Mouse (Mus musculus) forebrain, embryonic 12.5 days (tissue): Measurements from ENCODE around the gene Mgarp. TPM values are rescaled to one million over a fixed set of nuclear protein-coding genes. Genes with fewer than 3 reads are reported as not detected.

ENCODE experiments used
- ATAC-seq: fragments of 200-750 bp; cut with Nextera tagmentation; 2 replicates; pipeline ENCODE4 v1.8.0; 2017; ENCODE audit warnings: moderate TSS enrichment; ENCODE audit not compliant: low FRiP score
- H3K27ac ChIP-seq: fragments of 300-500 bp; sonication (generic); 2 replicates; pipeline ENCODE4 v1.5.1; 2016; ENCODE audit warnings: mild to moderate bottlenecking
- H3K27me3 ChIP-seq: fragments of 300-500 bp; sonication (generic); 2 replicates; pipeline ENCODE4 v1.6.1; 2016; ENCODE audit warnings: mild to moderate bottlenecking
- H3K36me3 ChIP-seq: fragments of 300-500 bp; sonication (generic); replicated peaks from 2 replicates; pipeline ENCODE4 v1.6.1; 2016; ENCODE audit warnings: mild to moderate bottlenecking
- H3K4me1 ChIP-seq: fragments of 300-500 bp; sonication (generic); 2 replicates; pipeline ENCODE4 v1.6.1; 2016
- H3K4me2 ChIP-seq: fragments of 300-500 bp; sonication (generic); 2 replicates; pipeline ENCODE4 v1.6.1; 2016; ENCODE audit warnings: mild to moderate bottlenecking, moderate library complexity
- H3K4me3 ChIP-seq: fragments of 300-500 bp; sonication (generic); replicated peaks from 2 replicates; pipeline ENCODE4 v1.5.1; 2016; ENCODE audit warnings: mild to moderate bottlenecking
- H3K9ac ChIP-seq: fragments of 300-500 bp; sonication (generic); 2 replicates; pipeline ENCODE4 v1.6.1; 2016; ENCODE audit warnings: mild to moderate bottlenecking
- H3K9me3 ChIP-seq: fragments of 300-500 bp; sonication (generic); 2 replicates; pipeline ENCODE4 v1.6.1; 2016
- WGBS: fragments of 180-500 bp; shearing (Covaris S2); methylation state at CpG from one replicate; pipeline ENCODE4 v1.1.7; 2016; 5-methylcytosine and 5-hydroxymethylcytosine counted together
- polyA plus RNA-seq: library from polyadenylated mRNA; unstranded; fragments of >200 nt; fragmentation: Nextera tagmentation; extraction: Ambion mirVana; gene quantifications from 2 replicates; pipeline ENCODE4 v1.2.1, GENCODE M21; 2016

Mgarp gene
- polyA plus RNA-seq, 1 experiment from 2014 or later, result 5.5 TPM

DNA sequence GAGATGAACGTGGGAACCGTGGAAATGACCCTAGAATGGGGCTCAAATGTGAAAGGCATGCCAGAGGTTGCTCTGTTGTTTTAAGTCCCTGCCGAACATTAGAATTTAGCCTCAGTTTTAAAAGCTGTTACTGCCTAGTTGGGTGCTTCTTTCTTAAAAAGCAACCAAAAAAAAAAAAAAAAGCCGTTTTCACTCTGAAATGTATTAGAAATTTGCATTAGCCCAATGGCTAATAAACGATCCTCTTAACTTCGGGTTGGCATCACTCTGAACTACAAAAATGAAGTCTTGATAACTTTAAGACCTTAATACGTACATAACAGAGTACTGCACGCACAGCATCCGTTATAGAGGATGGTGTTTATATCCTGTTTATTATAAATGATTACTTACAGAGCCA, 54.4 kb downstream of the Mgarp start:
- Histone ChIP-seq H3K36me3 (no peaks in the 10 kb centered on the region), H3K9me3 (no peaks in the 10 kb centered on the region), H3K4me2 (peak overlapping the region; percentile 81), H3K27me3 (no peaks in the 10 kb centered on the region), H3K4me1 (peaks cover 7% of the 10 kb centered on the region), H3K4me3 (peak overlapping the region; percentile 97), H3K9ac (peak overlapping the region; percentile 98), H3K27ac (peak overlapping the region; percentile 100)
- 9% methylated on average over 9 of the region's 9 CpGs for WGBS
- no peak for ATAC-seq

DNA sequence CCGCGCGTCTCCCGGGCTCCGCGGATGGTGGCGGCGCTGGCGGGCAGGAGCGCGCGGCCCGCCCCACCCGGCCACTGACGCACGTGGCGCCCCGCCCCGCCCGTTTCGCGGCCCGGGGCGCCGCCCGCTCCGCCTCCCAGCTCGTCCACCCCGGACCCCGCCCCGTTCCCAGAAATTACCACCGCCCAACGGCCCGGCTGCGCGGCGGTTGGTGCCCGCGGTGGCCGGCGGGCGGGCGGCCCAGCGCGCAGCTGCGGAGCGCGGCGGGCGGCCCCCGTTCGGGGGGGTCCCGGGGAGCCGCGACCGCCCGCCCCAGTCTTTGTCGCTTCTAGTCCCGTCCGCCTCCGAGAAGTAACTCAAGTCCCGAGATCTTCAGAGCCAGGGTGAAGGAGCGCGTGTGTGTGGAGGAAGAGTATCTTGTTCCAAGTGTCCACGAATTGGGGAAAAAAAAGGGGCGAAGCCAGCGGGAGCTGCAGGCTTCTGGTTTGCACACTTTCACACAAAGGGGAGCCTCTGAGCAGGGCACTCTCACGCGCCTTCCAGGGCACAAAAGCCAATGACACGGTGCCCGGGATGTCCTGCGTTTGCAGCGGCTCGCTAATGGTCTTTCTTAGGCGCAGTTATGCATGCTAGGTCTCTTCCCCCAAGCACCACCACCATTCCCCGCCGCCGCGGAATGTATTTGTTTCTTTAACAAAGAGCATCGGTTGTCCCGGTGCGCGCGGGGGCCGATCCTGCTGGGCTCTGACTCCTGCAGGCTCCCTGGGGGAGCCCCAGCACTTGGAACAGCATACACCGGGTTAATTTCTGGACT, 55.1 kb downstream of the Mgarp start:
- Histone ChIP-seq H3K4me1 (peaks cover 7% of the 10 kb centered on the region), H3K27ac (peak overlapping the region; percentile 100), H3K9me3 (no peaks in the 10 kb centered on the region), H3K27me3 (no peaks in the 10 kb centered on the region), H3K9ac (peak overlapping the region; percentile 98), H3K4me2 (peak overlapping the region; percentile 81), H3K36me3 (no peaks in the 10 kb centered on the region), H3K4me3 (peak overlapping the region; percentile 97)
- peak; percentile 84 for ATAC-seq
- WGBS, result under 1% methylated on average over 76 of the region's 86 CpGs

DNA sequence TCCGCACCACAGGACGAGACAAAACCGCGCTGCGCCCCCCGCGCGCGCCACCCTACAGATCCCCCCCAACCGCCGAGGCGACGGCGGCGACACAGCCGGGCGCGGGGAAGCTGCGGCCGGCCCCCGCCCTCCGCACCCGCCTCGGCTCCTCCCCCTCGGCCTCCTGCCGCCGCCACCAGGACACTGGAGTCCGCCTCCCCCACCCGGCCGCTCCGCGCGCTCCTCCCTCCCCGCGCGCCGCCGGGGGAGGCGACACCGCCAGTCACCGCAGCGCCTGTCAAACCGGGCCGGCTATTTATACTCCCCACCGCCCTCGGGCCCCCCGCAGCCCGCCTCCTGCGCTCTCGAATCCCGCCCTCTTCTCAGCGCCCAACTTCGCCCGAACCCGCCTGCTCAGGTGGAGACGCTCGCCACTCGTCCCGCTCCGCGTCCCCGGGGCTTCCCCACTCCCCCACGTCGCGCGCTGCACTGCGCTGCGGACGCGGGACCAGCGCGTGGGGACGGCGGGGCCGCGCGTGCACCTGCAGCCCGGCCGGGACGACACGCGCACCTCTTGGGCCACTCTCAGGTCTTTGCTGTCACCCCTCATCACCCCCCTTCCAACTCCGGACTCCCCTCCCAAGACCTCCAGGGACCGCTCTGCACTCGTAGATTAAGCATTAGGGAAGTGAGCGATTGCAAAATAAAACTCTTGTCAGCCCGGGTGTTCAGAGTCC, 55.8 kb downstream of the Mgarp start, which contains the start of gene Elf2:
Gene Elf2, minus strand, starts transcription at position 112 of the 716 bp plus-strand sequence.
- Histone ChIP-seq H3K4me2 (peak within 1 kb of the TSS; percentile 81), H3K27me3 (no peaks in the 10 kb centered on the region), H3K9me3 (no peaks in the 10 kb centered on the region), H3K4me3 (peak within 1 kb of the TSS; percentile 97), H3K27ac (peak within 1 kb of the TSS; percentile 100), H3K4me1 (peaks cover 7% of the 10 kb centered on the region), H3K9ac (peak within 1 kb of the TSS; percentile 98), H3K36me3 (no peaks in the 10 kb centered on the region)
- ATAC-seq, result peak; percentile 88
- WGBS, result under 1% methylated on average over 81 of the region's 87 CpGs

DNA sequence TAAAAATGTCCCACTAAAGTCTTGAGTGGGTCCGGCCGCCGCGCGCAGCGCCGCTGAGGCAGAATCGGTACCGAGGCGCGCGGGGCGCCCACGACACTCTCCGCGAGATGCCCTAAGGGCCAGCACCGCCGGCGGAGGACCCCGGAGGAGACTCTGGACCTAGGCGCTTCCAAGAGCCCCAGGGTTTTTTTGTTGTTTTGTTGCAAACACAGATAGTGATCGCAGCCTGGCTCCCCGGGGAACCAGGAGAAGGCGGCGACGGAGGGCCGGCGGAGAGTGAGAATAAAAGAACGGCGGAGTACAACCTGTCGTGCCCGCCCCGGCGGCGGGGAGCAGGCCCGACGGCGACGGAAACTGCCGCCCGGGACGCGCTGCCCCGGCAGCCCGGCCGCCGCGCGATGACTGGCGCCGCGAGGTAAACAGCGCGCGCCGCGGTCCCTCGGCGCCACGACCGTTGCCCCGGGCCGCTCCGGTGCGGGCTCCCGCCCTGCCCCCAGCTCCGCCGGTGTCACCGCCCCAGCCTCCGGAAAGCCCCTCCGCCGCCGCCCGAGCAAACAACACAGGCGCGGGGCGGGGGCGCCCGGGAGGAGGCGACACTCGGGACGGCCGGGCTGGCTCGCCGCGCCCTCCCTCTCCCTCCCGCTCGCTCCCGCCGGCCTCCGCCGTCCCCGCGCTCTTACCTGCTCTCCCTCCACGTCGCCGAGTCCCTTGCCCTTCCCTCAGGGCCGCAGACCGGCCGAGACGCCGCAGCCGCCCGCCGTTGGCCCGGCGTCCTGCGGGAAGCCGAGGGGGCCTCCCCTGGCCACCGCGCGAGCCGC, 56.6 kb downstream of the Mgarp start:
- no peaks in the 10 kb centered on the region for H3K36me3 ChIP-seq

DNA sequence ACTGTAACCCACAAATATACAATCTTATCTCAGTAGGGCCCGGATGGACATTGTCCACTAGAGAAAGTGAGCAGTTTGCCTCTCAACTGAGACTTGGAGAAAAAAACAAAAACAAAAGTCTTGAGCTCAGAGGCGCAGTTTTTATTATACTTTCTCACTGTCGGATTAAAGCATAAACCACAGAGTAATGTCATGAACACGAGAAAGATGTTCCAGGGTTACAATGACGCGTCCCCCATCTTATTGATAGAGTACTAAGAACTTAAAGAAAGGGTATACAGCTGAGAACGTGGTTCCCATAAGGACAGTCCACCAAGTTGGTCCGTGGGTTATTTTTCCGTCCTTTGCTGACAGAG, 57.2 kb downstream of the Mgarp start:
- peak overlapping the region; percentile 97 for H3K4me3 ChIP-seq
- H3K9me3 ChIP-seq, result no peaks in the 10 kb centered on the region
- H3K4me2 ChIP-seq, result peak overlapping the region; percentile 81
- peak overlapping the region; percentile 98 for H3K9ac ChIP-seq
- H3K27ac ChIP-seq, result peak overlapping the region; percentile 100; the same call in 1 of the 2 replicates
- no peak for ATAC-seq
- WGBS, result 2% methylated on average over 9 of the region's 9 CpGs
- H3K4me1 ChIP-seq, result peaks cover 7% of the 10 kb centered on the region
- no peaks in the 10 kb centered on the region for H3K36me3 ChIP-seq
- H3K27me3 ChIP-seq, result no peaks in the 10 kb centered on the region

More for the DNA sequence above, 56.6 kb downstream of the Mgarp start:
- peak; percentile 54 for ATAC-seq
- H3K4me3 ChIP-seq, result peak overlapping the region; percentile 97
- under 1% methylated on average over 93 of the region's 113 CpGs for WGBS
- H3K4me1 ChIP-seq, result peaks cover 7% of the 10 kb centered on the region
- no peaks in the 10 kb centered on the region for H3K27me3 ChIP-seq
- peak overlapping the region; percentile 98 for H3K9ac ChIP-seq
- H3K27ac ChIP-seq, result peak overlapping the region; percentile 100
- peak overlapping the region; percentile 81 for H3K4me2 ChIP-seq
- H3K9me3 ChIP-seq, result no peaks in the 10 kb centered on the region

Other genes starting within 250 kb of the Mgarp start
- 14.9 and 16.4 TPM in 2 replicates for gene Noct, start 172.3 kb downstream of the Mgarp start, polyA plus RNA-seq
- gene Elf2, start 56.1 kb downstream of the Mgarp start, polyA plus RNA-seq, result 43.2 and 43.8 TPM in 2 replicates
- 736 and 763 TPM in 2 replicates for gene Ndufc1, start 12.2 kb upstream of the Mgarp start, polyA plus RNA-seq
- gene Naa15, start 18.4 kb upstream of the Mgarp start, polyA plus RNA-seq, result 71.9 and 75.9 TPM in 2 replicates
- gene Rab33b, start 87.2 kb upstream of the Mgarp start, polyA plus RNA-seq, result 19.2 and 20.0 TPM in 2 replicates
- gene Setd7, start 164.1 kb upstream of the Mgarp start, polyA plus RNA-seq, result 4.4 and 5.5 TPM in 2 replicates